In genomic region chr11:109736406-109736805, GRCm38 (mm10) we compare ENCODE assay signal across 22 mouse cellular contexts. TPM values are rescaled to one million over a fixed set of nuclear protein-coding genes. Genes with fewer than 3 reads are reported as not detected.
"Had no signal": no experiment of that assay in that cellular context is flagged by ENCODE, and none has a peak within 500 bp of the region (broad histone marks: within the 10 kb centered on the region; RNA-seq: fewer than 3 reads in every experiment).

No protein-coding gene starts in this region.

- H3K4me2 ChIP-seq: liver, embryonic 11.5 days; lung, embryonic 15.5 days; midbrain, embryonic 11.5 days; neural tube, embryonic 13.5 days; stomach, embryonic 15.5 days had no signal

- H3K36me3 ChIP-seq: lung, embryonic 15.5 days; neural tube, embryonic 13.5 days; stomach, embryonic 15.5 days had no signal

- H3K27ac ChIP-seq: left cerebral cortex, adult 2 months; liver, embryonic 14.5 days; neural tube, embryonic 13.5 days; stomach, embryonic 15.5 days had no signal

- H3K27me3 ChIP-seq: lung, embryonic 15.5 days; neural tube, embryonic 13.5 days; stomach, embryonic 15.5 days had no signal

- H3K9ac ChIP-seq: liver, embryonic 14.5 days; lung, embryonic 15.5 days; neural tube, embryonic 13.5 days; stomach, embryonic 15.5 days had no signal

- H3K4me1 ChIP-seq: megakaryocyte, embryonic 14.5 days; neural tube, embryonic 13.5 days; stomach, embryonic 15.5 days had no signal

- DNase-seq: kidney, adult 18-20 months; kidney, adult 9 months; kidney, postnatal 10 days; kidney, postnatal 36 days; layer of hippocampus, postnatal 36 days; lung, adult 18-20 months; lung, postnatal 10 days; lung, postnatal 36 days; midbrain, embryonic 14.5 days; retina, postnatal 1 day; right cerebral cortex, postnatal 25 days; spleen, adult 18-20 months; thymus, postnatal 25 days had no signal

- H3K4me3 ChIP-seq: left cerebral cortex, adult 2 months; lung, embryonic 15.5 days; megakaryocyte, embryonic 14.5 days; neural tube, embryonic 13.5 days; stomach, embryonic 15.5 days had no signal

- H3K9me3 ChIP-seq: lung, embryonic 15.5 days; neural tube, embryonic 13.5 days; stomach, embryonic 15.5 days had no signal

RNA-seq across cellular contexts. Expression of gene Fam20a, which starts 14.3 kb away (rescaled TPM):
- total RNA-seq: neutrophil, adult 5-6 weeks had no signal
